Mouse (Mus musculus) urinary bladder, postnatal 4 days (tissue): Measurements from ENCODE around the gene Zdhhc1.

Experiments
- DNase-seq, 2 experiments: peaks; one replicate each; pipeline ENCODE4 v3.0.0; 2021 to 2022; ENCODE audit warnings: low spot score in 2 of 2

Zdhhc1 gene

GRCm38 (mm10) chr8:105496439-105497180, at the start of gene Zdhhc1:
Zdhhc1 (minus strand) TSS chr8:105496902.
- peak; percentile 84 to 89 for DNase-seq

- no peak for DNase-seq
These were observed 48.5 kb upstream of the Zdhhc1 start for GRCm38 (mm10) chr8:105545249-105545648.

GRCm38 (mm10) chr8:105544544-105545205, 48.0 kb upstream of the Zdhhc1 start:
- DNase-seq = no peak

GRCm38 (mm10) chr8:105543703-105544102, 47.0 kb upstream of the Zdhhc1 start:
- DNase-seq = no peak

GRCm38 (mm10) chr8:105542808-105543207, 46.1 kb upstream of the Zdhhc1 start:
- DNase-seq = no peak

GRCm38 (mm10) chr8:105542032-105542656, 45.4 kb upstream of the Zdhhc1 start:
- DNase-seq = no peak

- no peak for DNase-seq
These were observed 42.2 kb upstream of the Zdhhc1 start for GRCm38 (mm10) chr8:105538940-105539339.

- DNase-seq = no peak
These were observed 40.4 kb upstream of the Zdhhc1 start for GRCm38 (mm10) chr8:105537011-105537677.

- DNase-seq = no peak
These were observed 39.8 kb upstream of the Zdhhc1 start for GRCm38 (mm10) chr8:105536546-105536945.

GRCm38 (mm10) chr8:105533892-105534329, 37.2 kb upstream of the Zdhhc1 start:
- peak in 1 of 2 experiments; percentile 85 for DNase-seq

- no peak for DNase-seq
These were observed 36.7 kb upstream of the Zdhhc1 start for GRCm38 (mm10) chr8:105533439-105533838.

GRCm38 (mm10) chr8:105531774-105532173, 35.1 kb upstream of the Zdhhc1 start:
- DNase-seq = peak; percentile 61 to 82

- DNase-seq = no peak
These were observed 32.6 kb upstream of the Zdhhc1 start for GRCm38 (mm10) chr8:105529271-105529670.

- no peak for DNase-seq
These were observed 31.5 kb upstream of the Zdhhc1 start for GRCm38 (mm10) chr8:105528206-105528605.

- DNase-seq = no peak
These were observed 30.4 kb upstream of the Zdhhc1 start for GRCm38 (mm10) chr8:105527110-105527509.

- DNase-seq = no peak
These were observed 26.2 kb upstream of the Zdhhc1 start for GRCm38 (mm10) chr8:105522890-105523289.

- DNase-seq = no peak
These were observed 25.5 kb upstream of the Zdhhc1 start for GRCm38 (mm10) chr8:105521995-105522769.

- no peak for DNase-seq
These were observed 24.4 kb upstream of the Zdhhc1 start for GRCm38 (mm10) chr8:105521061-105521460.

- DNase-seq = no peak
These were observed 23.8 kb upstream of the Zdhhc1 start for GRCm38 (mm10) chr8:105520521-105520920.

- no peak for DNase-seq
These were observed 22.9 kb upstream of the Zdhhc1 start for GRCm38 (mm10) chr8:105519591-105519990.
